Mouse (Mus musculus) neural tube, embryonic 10.5 days (tissue): ENCODE measurements around the gene Crybb1.
A peak's percentile ranks its signal among the peaks of the same experiment; 100 is the strongest.

Experiments used
- DNase-seq: peaks from one replicate; pipeline ENCODE4 v3.0.0-alpha.2; 2017; ENCODE audit warnings: low spot score; ENCODE audit errors: extremely low spot score

Crybb1 gene

DNA sequence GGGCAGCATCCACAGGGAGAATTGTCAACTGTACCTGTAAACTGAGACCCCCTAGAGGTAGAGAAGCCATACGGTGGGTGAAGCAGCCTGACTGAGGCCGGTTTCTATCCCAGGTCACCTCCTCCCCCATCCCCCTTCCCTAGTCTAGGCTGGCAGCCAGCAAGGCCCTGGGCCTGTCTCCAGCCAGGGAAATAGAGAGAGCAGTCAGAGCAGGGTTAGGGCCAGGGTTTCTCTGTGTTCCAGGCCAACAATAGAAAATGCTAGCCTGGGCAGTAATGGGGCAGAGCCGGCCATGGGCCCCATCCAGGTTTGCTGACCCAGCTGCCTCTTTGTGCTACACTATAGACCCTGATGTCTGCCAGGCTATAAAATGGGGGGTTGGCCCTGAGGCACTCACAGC is at the start of gene Crybb1:
Gene Crybb1, plus strand, starts transcription at position 390 of the 400 bp plus-strand sequence.
- DNase-seq, result no peak

DNA sequence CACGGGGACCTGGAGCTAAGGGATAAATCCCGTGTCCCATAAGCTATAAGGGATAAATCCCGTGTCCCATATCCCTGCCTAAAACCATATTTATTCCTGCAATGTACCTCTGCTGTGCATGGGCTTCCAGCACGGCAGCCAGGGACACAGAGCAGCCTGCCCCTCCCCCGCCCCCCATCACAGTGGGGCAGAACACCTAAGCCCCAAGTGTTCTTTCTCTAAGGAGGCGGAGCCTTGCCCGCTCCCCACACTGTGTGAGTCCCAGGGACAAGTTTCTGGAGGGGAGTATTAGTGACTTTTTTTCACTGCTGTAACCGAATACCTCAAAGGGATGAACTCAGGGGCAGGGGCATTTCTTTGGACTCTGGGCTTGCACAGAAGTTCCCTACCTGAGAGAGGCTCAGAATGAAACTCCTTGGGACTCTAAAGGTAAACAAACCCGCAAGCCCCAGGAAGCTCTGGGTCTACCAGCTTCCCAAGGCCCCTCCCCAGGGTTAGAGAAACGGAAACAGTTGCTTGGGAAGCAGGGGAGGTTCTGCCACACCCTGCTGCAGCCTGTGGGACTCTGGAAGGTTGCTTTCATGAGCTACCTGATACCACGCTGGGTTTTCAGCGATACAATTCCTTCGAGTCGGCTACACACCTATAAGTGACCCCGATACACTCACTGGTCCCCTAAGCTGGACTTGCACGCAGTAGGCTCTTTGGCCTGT is 48.9 kb upstream of the Crybb1 start:
- no peak for DNase-seq

DNA sequence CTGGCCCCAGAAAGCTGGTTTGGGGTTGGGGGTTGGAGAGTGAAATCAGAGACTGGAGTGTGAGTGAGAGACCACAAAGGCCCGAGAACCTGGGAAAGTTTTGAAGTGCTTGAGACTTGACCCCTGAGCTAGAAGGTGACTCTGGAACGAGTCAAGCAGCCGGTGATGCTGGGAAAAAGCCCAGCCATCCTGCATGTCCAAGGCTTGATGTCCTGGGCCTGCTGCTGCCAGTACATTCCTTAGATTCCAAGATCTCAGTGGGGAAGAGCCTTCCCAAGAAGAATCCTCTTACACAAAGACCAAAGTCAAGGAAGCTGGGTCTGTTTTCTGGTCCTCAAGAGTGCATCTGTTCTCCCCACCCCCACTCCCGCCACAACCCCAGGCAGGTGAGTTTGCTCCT is 47.3 kb upstream of the Crybb1 start:
- DNase-seq, result no peak

DNA sequence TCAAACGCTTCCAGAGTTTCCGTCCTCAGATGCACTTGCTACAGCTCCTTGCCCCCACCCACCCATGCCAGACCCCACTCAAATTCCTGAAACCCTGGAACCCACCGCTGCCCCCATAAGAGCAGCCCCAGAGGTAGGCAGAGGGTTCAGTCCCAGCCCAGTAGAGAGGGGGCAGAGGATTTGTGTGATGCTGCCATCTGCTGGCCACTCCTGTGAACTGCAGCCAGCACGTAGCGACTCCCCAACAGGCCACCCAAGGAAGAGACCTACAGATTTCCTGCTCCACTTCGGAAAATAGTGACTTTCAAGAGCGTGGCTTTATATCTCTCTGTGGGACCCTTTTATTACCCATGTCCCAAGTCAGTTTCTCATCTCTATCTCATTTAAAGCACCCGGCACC is 45.5 kb upstream of the Crybb1 start:
- peak; percentile 80 for DNase-seq

DNA sequence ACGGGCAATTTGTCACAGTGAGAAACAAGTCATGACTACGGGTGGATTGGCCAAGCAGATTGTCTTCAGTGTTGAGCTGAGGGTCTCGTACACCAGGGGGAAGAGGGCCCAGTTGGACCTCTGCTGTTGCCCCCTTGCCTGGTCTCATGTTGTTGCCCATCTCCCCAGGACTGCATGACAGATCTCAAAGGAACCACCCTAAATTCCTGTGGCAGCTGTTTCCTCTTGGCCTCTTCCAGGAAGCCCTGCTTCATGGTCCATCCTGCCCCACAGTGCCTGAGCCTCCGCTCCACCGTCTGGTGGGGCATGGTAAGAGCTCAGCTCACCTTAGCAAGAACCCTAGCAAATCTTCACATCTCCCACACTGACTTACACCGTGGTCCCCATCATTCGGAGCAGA is 43.7 kb upstream of the Crybb1 start:
- no peak for DNase-seq

DNA sequence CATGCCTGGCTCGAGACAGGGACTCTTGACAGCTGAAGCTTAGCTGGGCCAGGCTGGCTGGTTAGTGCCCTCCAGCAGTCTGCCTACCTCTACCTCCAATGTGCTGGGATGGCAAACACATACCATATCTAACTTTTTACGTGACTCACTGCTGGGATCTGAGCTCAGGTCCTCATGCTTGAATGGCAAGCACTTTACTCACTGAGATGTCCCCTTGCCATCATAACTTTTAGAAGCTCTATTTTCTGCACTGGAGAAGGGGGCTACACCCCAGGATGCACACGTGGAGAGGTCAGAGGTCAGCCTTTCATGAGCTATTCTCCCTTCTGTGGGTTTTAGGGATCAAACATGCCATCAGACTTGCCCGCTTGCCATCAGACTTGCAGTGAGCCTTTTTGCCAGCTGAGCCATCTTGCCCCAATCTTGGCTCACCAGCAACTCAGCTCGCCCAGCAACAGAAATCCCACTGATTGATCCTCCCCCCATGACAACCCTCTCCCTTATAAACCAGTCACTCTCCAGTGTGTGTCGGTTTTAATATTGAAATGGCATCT is 42.8 kb upstream of the Crybb1 start:
- no peak for DNase-seq

DNA sequence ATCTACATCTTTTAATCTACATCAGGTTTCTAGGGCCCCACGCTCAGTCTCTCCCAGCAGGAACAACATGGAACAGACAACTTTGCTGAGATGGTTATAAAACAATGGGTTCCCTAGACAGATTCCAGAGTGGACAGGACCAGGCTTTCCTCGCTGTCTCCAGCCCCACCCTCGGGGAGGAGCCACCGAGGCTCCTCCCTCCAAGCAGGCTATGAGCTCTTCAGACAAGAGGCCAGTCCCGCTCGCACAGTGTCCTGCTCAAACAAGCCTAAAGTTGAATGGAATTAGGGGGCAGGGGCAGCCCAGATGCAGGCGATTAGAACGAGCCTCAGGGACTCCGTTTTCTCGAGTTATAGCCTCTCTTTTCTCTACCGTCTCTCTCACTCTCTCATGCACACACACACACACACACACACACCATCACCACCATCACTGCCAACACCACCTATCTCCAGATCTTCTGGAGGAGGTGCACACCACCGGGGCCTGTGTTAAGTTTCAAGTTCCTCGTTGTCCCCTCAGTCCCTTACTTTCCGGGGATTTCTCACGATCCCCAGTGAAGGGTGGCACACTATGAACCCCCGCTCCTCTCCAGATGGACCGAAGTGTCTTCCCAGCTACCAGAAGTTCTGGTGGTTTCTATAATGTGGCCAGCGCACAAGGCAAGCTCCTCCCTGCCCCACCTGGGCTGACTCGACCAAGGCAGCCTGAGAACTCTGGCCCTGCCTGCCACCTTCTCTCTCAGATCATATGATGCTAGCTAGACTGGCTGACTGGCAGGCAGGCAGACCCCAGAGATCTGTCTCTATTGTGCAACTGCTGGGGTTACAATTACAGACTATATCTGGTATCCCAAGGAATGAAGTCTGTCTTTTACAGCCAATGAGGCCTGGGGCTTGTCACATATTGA is 42.0 kb upstream of the Crybb1 start:
- DNase-seq, result peak; percentile 52

DNA sequence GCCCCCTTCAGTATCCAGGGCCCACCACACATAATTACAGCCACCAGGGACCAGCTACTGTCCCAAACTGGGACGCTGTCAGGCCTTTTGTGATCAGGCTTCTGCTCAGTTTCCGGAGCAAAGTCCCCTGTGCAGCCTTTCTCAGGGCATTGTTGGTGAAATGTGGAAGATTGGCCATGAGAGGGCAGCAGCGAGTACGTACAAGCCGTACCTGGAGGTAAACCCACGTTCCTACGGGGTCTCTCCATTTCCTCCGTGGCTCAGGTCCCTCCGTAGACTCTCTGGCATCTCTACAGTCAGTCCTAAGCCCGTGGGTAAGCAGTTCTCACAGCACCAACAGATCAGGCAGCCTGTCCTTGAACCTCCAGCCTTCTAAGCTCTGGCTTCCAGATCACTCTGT is 41.2 kb upstream of the Crybb1 start:
- DNase-seq, result peak; percentile 85

DNA sequence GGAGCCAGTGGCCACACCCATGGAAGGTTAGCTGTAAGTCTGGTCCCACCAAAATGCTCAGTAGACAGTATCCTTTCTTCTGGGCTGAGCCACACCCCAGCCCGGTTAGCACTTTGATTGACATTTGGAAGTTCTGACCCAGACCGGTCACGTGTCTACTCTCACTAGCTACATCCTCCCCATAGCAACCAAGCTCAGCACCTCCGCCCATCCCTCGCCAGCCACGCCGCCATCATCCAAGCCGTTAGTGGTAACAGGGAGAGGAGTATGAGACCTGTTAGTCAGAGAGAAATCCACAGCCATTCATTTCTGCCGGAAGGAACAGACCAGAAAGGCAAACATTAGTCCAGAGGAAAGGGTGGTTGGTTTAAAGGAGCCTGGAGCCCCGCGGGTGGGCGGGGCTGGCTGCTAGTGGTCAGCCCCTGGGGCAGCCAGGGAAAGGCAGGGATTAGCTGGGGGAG is 40.3 kb upstream of the Crybb1 start:
- DNase-seq, result peak; percentile 44

DNA sequence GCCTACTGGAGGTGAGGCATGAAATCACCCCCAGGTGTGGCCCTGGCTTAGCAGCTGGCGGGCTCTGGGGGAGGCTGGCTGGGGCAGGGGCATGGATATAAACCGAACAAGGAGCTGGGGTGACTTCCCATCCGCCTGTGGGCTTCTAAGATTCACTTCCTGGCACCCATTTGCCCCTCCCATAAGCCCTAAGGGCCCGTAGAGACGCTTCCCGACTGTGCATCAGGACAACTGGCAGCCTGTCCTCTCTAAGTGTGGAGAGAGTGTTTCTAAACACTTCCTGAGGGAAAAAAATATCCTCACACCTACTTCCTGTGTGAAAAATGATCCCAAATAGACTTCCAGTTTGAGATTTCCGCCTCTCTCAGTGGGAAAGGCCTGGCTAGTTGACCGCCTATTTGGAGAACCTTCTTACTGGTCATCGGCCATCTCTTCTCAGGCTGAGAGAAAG is 39.8 kb upstream of the Crybb1 start:
- peak; percentile 40 for DNase-seq

DNA sequence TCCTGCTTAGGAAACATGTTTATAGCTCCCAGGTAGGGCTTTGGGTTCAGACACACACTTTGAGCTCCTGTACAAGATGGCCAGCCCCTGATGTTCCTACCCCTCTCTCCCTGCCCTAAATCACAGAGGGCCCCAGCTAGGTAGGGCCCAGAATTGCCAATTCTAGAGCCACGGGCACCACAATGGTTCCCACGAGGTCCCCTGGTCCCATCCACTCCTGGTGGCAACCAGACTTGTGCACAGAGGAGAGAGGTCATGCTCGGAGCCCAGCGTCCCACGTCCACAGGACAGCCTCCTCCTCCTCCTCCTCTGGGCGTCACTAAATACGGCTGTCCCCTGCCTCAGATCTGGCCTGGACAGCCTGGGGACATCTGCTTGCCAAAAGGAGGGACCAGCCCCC is 39.3 kb upstream of the Crybb1 start:
- no peak for DNase-seq

DNA sequence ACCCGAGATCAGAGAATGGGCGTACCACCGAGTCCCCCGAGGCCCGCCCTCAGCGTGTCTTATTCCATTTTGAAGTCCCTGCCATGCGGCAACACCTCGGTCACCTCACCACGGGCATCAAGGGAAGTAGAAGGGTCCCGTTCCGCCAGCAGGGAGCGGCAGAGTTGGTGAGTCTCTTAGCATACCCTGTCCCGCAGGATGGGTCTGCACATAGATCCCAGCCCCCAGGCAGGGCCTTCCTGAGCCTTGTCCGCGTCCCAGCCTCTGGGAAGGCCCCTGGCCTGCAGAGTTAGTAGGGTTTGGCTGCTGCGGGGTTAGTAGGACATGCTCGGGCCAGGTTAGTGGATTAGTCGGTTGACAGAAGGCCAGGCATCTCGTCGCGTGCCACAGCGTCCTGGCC is 38.6 kb upstream of the Crybb1 start:
- DNase-seq, result no peak

DNA sequence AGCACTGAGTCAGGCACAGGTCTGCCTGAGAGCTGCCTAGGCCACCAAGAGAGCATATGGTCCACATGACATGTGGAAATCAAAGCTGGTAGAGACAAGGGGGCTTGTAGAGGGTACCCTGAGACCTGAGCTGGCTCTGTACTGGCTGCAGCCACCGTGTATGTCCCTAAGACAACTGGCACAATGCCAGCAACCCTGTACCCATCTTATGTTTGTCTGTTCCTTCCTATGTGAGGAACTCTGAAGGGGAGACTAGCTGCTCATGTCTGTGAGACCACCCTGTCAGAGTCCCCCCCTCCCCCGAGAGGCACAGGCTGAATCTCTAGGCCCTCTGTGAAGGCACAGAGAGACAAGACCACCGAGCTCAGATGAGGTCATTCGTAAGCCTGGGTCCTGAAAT is 36.9 kb upstream of the Crybb1 start:
- DNase-seq, result no peak

DNA sequence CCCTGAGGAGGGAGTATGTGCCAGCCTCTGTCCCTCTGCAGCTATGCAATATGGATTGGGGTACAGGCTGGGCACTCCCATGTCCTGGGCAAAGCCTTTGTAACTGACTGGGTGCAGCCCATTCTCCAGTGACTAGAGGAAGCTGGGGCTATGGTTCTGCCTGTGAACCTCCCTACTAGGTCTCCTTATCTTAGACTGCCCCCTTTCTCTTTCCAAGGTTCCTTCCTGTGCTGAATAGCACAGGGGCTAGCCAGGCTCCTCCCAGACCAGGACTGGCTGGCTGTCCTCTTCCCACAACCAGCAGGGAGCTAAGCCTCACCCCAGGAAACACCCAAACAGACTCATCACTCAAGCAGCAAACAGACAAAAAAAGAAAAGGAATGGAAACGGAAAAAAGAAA is 36.2 kb upstream of the Crybb1 start:
- no peak for DNase-seq

DNA sequence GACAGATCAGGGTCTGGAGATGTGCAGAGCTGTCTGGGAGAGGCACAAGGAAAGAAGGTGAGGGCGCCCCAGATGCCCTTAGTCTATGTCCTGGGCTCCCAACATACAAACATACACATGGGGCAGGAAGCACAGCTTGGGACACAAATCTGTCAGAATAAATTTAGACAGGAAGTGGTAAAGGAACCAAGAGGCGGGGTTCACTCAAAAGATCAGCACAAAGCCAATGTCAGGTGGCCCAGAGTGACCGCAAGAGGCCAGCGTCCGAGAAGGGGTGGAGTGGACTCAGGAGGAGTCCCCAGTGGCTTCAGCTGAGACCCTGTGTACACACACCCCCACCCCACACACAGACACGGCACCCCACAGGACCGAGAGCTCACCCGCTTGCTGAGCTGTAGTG is 35.4 kb upstream of the Crybb1 start:
- DNase-seq, result no peak

DNA sequence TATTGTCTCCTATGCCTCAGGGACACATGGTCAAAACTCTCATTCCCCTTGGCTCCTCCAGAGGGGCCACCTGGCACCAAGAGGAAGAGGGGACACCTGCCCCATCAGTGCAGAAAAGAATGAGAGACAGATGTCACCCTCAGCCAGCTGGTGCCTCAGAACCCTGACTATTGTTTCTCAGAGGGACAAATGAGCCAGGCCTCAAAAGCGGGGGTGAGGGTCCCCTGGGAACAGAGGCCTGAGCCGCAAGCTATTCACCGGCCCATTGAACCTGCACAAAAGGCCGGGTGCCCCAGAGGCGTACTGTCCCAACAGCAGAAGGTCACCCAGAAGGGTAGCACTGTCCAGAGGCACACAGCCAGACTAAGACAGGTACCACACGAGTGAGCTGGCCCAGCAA is 30.0 kb upstream of the Crybb1 start:
- no peak for DNase-seq

DNA sequence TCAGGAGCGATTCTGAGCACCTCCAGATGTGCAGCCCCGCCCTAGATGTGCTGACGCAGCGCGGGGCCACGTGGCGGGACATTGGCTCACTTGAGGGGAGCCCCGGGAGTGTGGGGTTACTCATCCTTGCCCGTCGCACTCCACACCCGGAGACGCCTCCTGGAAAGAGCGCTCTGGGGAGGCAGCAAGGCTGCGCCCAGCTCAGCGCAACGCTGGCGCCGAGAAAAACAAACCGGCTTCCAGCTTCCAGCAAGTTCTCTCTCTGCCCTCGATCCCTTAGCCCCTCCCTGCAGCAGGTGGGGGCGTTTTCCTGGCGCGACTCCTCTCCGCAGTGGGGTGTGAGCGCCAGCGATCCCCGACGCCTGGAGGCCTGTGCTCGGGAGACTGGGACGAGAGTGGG is 28.3 kb upstream of the Crybb1 start:
- no peak for DNase-seq

DNA sequence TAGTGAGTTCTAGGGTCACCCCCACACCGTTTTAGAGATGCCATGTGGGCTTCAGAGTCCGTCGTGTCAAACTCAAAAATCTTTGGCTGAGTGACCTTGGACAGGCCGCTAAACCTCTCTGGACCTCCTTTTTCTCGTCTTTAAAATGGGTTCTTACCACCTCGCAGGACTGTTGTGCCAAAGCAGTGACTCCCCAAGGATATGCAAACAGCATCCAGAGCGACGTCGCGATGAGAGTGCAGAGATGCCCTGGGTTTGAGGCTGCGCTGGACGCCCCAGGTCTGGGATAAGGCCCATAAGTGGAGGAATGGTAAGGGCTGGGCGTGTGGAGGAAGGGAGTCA is 27.7 kb upstream of the Crybb1 start:
- no peak for DNase-seq

DNA sequence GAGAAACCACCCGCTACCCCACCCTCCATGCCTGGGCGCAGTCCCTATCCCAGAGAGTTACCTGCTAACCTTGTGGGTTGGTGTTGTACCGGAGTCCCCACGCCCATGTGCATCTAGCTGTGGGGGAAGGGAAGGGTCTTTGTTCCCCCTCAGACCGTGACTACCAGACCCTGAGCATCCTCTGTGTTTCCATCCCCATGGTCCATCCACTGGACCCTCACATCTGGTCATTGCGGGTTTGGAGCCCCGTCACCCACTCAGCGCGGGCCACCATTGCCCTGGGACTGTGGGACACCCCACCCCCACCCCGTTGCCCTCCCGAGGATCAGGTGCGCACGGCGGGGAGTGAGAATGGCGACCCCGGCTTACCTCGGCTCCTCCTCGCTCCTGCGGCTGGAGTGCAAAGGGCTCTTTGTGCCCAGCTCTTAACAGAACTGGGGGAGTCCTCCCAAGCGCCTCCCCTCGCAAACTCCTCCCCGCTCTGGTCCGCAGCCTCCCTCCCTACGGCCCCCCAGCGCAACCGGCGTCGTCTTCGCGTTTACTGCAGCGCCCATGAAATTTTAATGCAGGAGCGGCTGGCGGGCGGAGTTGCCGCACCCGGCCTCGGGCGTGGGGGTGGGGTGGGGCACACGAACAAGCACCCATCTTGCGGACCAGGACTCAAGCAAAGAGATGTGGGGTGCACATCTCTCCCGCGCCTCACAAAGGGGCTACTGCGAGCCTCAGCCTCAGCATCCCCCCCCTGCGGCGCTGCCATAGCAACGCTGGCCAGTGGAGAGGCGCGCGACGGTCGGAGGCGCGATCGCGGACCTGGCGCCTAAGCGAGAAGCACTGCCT is 27.2 kb upstream of the Crybb1 start:
- peak; percentile 76 for DNase-seq

DNA sequence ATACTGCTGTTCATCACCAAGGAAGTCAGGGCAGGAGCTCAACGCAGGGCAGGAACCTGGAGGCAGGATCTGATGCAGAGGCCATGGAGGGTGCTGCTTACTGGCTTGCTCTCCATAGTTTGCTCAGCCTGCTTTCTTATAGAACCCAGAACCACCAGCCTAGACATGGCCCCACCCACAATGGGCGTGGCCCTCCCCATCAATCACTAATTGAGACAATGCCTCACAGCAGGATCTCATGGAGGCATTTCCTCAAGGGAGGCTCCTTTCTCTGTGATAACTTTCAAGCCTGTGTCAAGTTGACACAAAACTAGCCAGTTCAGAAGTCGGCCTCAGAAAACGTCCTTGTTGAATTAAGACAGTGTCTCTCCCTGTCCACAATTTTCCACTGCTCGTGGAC is 19.8 kb upstream of the Crybb1 start:
- DNase-seq, result no peak

DNA sequence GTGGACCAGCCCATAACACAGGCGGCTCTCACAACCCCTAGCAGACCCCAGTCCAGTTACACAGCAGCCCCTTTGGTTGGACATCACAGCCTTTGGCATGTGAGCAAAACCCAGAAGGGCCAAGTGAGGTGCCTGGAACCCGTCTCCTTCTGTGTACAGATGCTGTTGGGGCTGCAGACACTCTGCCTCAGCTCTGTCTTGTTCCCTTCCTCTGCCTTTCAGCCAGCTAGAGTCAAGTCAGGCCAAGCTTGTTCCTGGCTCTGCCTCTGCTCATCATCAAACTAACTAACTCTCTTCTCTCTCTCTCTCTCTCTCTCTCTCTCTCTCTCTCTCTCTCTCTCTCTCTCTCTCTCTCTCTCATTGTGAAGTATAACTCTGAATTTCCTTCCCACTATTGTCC is 19.0 kb upstream of the Crybb1 start:
- DNase-seq, result no peak

DNA sequence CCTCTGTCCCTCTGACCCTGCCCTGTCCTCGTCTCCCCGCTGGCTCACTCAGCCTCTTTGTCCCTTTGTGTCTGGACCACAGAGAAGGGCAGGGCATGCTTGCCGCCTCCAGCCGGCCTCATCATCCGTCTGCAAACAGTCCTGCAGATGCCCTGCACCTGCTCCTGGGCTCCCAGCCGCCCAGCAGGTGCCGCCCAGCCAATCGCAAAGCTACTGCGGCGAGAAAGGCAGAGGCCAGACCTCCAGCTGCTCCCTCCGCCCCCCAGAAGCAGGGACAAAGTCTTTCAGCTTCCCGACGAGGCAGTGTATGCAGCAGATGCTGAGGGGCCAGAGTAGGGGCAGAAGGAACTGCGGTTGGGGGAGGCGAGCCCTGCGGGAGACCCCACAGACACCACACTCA is 18.2 kb upstream of the Crybb1 start:
- peak; percentile 86 for DNase-seq
